17 mouse cellular contexts compared by ENCODE assay signal in the genomic region with DNA sequence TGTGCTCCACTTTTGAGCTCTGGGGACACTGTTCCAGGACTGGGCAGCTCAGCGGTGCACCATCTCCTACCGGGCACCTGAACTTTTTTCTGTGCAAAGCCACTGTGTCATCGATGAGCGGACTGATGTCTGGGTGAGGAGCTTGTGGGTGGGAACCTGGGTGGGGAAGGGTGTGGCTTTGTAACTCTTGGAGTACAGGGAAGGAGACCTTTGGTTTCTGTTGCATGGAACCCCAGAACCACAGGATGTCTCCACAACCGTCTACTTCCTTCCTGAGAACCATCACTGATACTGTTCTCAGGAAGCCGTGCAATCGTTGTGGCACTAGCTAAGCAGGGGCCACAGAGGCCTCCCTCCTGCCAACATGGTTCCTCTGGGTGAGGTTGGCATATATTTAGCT. TPM values are rescaled to one million over a fixed set of nuclear protein-coding genes. Genes with fewer than 3 reads are reported as not detected.
DNase-seq lines count a peak whose midpoint lies in the region; ATAC-seq and TF ChIP-seq lines count a peak whose summit lies in the region.
"Had no signal": no experiment of that assay in that cellular context is flagged by ENCODE, and none has a peak within 500 bp of the region (broad histone marks: within the 10 kb centered on the region; RNA-seq: fewer than 3 reads in every experiment).

No protein-coding gene starts in this region.

- no peaks in the 10 kb centered on the region for H3K9me3 ChIP-seq in liver, postnatal 0 days (ENCODE audit: low read length)
- H3K9me3 ChIP-seq: hindbrain, embryonic 10.5 days had no signal

- peak overlapping the region; percentile 85; the same call in 1 of the 2 replicates for H3K9ac ChIP-seq in liver, postnatal 0 days (replicated peaks)

- peaks cover 37% of the 10 kb centered on the region for H3K4me1 ChIP-seq in kidney, adult 2 months (ENCODE audit: control insufficient read depth, insufficient read depth, low read length)
- peaks cover 81% of the 10 kb centered on the region for H3K4me1 ChIP-seq in liver, postnatal 0 days (ENCODE audit: insufficient read depth)

- no peak for TF ChIP-seq CTCF in kidney, adult 2 months (conservative IDR thresholded peaks at IDR 0.05; ENCODE audit: insufficient read depth, insufficient read length, low read depth, low read length)
- no peak for TF ChIP-seq CTCF in liver, postnatal 0 days (IDR thresholded peaks at IDR 0.05; ENCODE audit: low read depth)

- H3K4me2 ChIP-seq in liver, postnatal 0 days (ENCODE audit: low read depth, low read length), result peak overlapping the region; percentile 100

- ATAC-seq in hematopoietic stem cell, adult 5-6 weeks (replicated peaks in 1 of 2; ENCODE audit: insufficient read depth in 1 of 2, low FRiP score in 2 of 2, low TSS enrichment in 1 of 2, low read depth in 1 of 2, poor library complexity in 2 of 2, severe bottlenecking in 2 of 2), result peak; percentile 65 to 68
- ATAC-seq in liver, postnatal 0 days, result no peak
- ATAC-seq: forebrain, embryonic 16.5 days had no signal

- H3K27ac ChIP-seq in kidney, adult 2 months (ENCODE audit: insufficient read depth, low read depth, low read length), result 0 out of 2 replicates have a peak overlapping the region, but pooled peaks have one; percentile 88
- H3K27ac ChIP-seq in liver, postnatal 0 days (ENCODE audit: low read depth), result peak overlapping the region; percentile 95
- H3K27ac ChIP-seq: hindbrain, embryonic 10.5 days had no signal

- WGBS in kidney, adult 2 months, result 72% methylated on average over 7 of the region's 7 CpGs
- 18% methylated on average over 7 of the region's 7 CpGs for WGBS in liver, postnatal 0 days (ENCODE audit: insufficient replicate concordance)

- no peaks in the 10 kb centered on the region for H3K27me3 ChIP-seq in kidney, adult 2 months (replicated peaks; ENCODE audit: control insufficient read depth, insufficient read depth, low read length)
- H3K27me3 ChIP-seq in liver, postnatal 0 days (ENCODE audit: insufficient read depth, low read length), result no peaks in the 10 kb centered on the region

- DNase-seq in kidney, adult 2 months, result no peak
- DNase-seq in kidney, postnatal 14 days, result no peak
- peak; percentile 76 for DNase-seq in CD4-positive helper T cell, adult 2 months (ENCODE audit: low read depth, low spot score)
- DNase-seq in liver, postnatal 0 days, result peak; percentile 67
- no peak for DNase-seq in embryo, embryonic 11 days
- DNase-seq in left cerebral cortex, adult 11 months (ENCODE audit: low spot score), result no peak
- DNase-seq in adrenal gland, postnatal 36 days, result no peak
- DNase-seq: cerebellum, adult 18-20 months; right cerebral cortex, postnatal 25 days had no signal

- no peak for TF ChIP-seq POLR2A in kidney, adult 2 months (IDR thresholded peaks at IDR 0.05; ENCODE audit: low read depth, low read length)

- peaks cover 10% of the 10 kb centered on the region; the same call in 1 of the 2 replicates for H3K36me3 ChIP-seq in kidney, adult 2 months (ENCODE audit: control insufficient read depth, insufficient read depth, low read length)
- peaks cover 50% of the 10 kb centered on the region for H3K36me3 ChIP-seq in liver, postnatal 0 days (replicated peaks; ENCODE audit: insufficient read depth, low read length)

- H3K4me3 ChIP-seq in kidney, adult 2 months (ENCODE audit: insufficient read depth, low read depth, low read length), result no peak overlapping the region
- H3K4me3 ChIP-seq in liver, postnatal 0 days (ENCODE audit: low read depth, low read length), result peak overlapping the region; percentile 82
- H3K4me3 ChIP-seq: hindbrain, embryonic 10.5 days had no signal

- TF ChIP-seq EP300 in liver, postnatal 0 days (IDR thresholded peaks at IDR 0.05; ENCODE audit: low read depth), result no peak; the same call in 1 of the 2 replicates

RNA-seq across cellular contexts. Expression of gene Stk16, which starts 2.5 kb away (rescaled TPM):
- 254 and 277 TPM in 2 replicates for polyA plus RNA-seq in kidney, adult 2 months (2012; rRNA removed)
- 79.1 and 86.0 TPM in 2 replicates for total RNA-seq in hematopoietic stem cell, adult 5-6 weeks (2017)
- polyA plus RNA-seq in liver, postnatal 0 days (2015; fragmentation: Nextera tagmentation; extraction: Ambion mirVana), result 88.3 and 101 TPM in 2 replicates
- total RNA-seq in adrenal gland, postnatal 36 days (2021), result 100 to 1,000 TPM in 1 of 2 experiments, 10 to 100 TPM in 1; 94.9 to 125 TPM

RNA-seq across cellular contexts. Expression of gene Glb1l, which starts 2.5 kb away (rescaled TPM):
- 118 and 146 TPM in 2 replicates for polyA plus RNA-seq in kidney, adult 2 months (2012; rRNA removed)
- 13.3 and 23.6 TPM in 2 replicates for total RNA-seq in hematopoietic stem cell, adult 5-6 weeks (2017)
- 2.7 and 3.5 TPM in 2 replicates for polyA plus RNA-seq in liver, postnatal 0 days (2015; fragmentation: Nextera tagmentation; extraction: Ambion mirVana)
- total RNA-seq in adrenal gland, postnatal 36 days (2021), result 10 to 100 TPM; 20.2 to 22.2 TPM

RNA-seq across cellular contexts. Expression of gene Tuba4a, which starts 6.6 kb away (rescaled TPM):
- polyA plus RNA-seq in kidney, adult 2 months (2012; rRNA removed), result 213 and 301 TPM in 2 replicates
- total RNA-seq in hematopoietic stem cell, adult 5-6 weeks (2017), result 133 and 166 TPM in 2 replicates
- 291 and 298 TPM in 2 replicates for polyA plus RNA-seq in liver, postnatal 0 days (2015; fragmentation: Nextera tagmentation; extraction: Ambion mirVana)
- total RNA-seq in adrenal gland, postnatal 36 days (2021), result 10 to 100 TPM; 26.0 to 70.0 TPM

RNA-seq across cellular contexts. Expression of gene A630095N17Rik, which starts 18.8 kb away (rescaled TPM):
- not detected in 2 replicates for polyA plus RNA-seq in kidney, adult 2 months (2012; rRNA removed)
- 2.6 TPM in 1 of 2 replicates, not detected in the other for total RNA-seq in hematopoietic stem cell, adult 5-6 weeks (2017)
- 0.18 TPM in 1 of 2 replicates, not detected in the other for polyA plus RNA-seq in liver, postnatal 0 days (2015; fragmentation: Nextera tagmentation; extraction: Ambion mirVana)
- not detected for total RNA-seq in adrenal gland, postnatal 36 days (2021)
- total RNA-seq: adrenal gland, postnatal 4 days; left cerebral cortex, postnatal 25 days had no signal
- polyA plus RNA-seq: embryonic facial prominence, embryonic 11.5 days; forebrain, embryonic 16.5 days; gonadal fat pad, adult 2 months; hindbrain, embryonic 10.5 days; neural tube, embryonic 14.5 days had no signal

RNA-seq across cellular contexts. Expression of gene Atg9a, which starts 21.1 kb away (rescaled TPM):
- 67.5 and 86.5 TPM in 2 replicates for polyA plus RNA-seq in kidney, adult 2 months (2012; rRNA removed)
- 7.5 and 11.1 TPM in 2 replicates for total RNA-seq in hematopoietic stem cell, adult 5-6 weeks (2017)
- polyA plus RNA-seq in liver, postnatal 0 days (2015; fragmentation: Nextera tagmentation; extraction: Ambion mirVana), result 17.6 and 17.8 TPM in 2 replicates
- total RNA-seq in adrenal gland, postnatal 36 days (2021), result 10 to 100 TPM; 38.0 to 43.7 TPM

Comparison
In these comparisons a context has a peak if more than half of its experiments do, and no peak if none do; other contexts are left out.
1. DNase-seq: peak in CD4-positive helper T cell, adult 2 months (single experiment) and liver, postnatal 0 days (single experiment); none in kidney, adult 2 months (single experiment), kidney, postnatal 14 days (single experiment), embryo, embryonic 11 days (single experiment), left cerebral cortex, adult 11 months (single experiment) and adrenal gland, postnatal 36 days (0 of 2).